Mouse (Mus musculus) liver, embryonic 15.5 days (tissue): ENCODE measurements around the gene Aox2. TPM values are rescaled to one million over a fixed set of nuclear protein-coding genes. Genes with fewer than 3 reads are reported as not detected.

Experiments
- ATAC-seq: fragments of 200-750 bp; cut with Nextera tagmentation; 2 replicates; pipeline ENCODE4 v1.8.0; 2017; ENCODE audit warnings: moderate number of reproducible peaks, mild to moderate bottlenecking, moderate library complexity; ENCODE audit not compliant: insufficient read depth
- H3K27ac ChIP-seq: fragments of 300-500 bp; sonication (generic); replicated peaks from 2 replicates; pipeline ENCODE4 v1.5.1; 2015; ENCODE audit warnings: mild to moderate bottlenecking, inconsistent platforms
- H3K27me3 ChIP-seq: fragments of 300-500 bp; sonication (generic); 2 replicates; pipeline ENCODE4 v1.6.1; 2015; ENCODE audit warnings: mild to moderate bottlenecking, inconsistent platforms
- H3K36me3 ChIP-seq: fragments of 300-500 bp; sonication (generic); replicated peaks from 2 replicates; pipeline ENCODE4 v1.6.1; 2015; ENCODE audit warnings: moderate library complexity, mild to moderate bottlenecking, inconsistent platforms
- H3K4me1 ChIP-seq: fragments of 300-500 bp; sonication (generic); replicated peaks from 2 replicates; pipeline ENCODE4 v1.6.1; 2015; ENCODE audit warnings: inconsistent platforms
- H3K4me2 ChIP-seq: fragments of 300-500 bp; sonication (generic); 2 replicates; pipeline ENCODE4 v1.6.1; 2015; ENCODE audit warnings: moderate library complexity, mild to moderate bottlenecking, inconsistent platforms
- H3K4me3 ChIP-seq: fragments of 300-500 bp; sonication (generic); replicated peaks from 2 replicates; pipeline ENCODE4 v1.5.1; 2015; ENCODE audit warnings: mild to moderate bottlenecking, inconsistent platforms
- H3K9ac ChIP-seq: fragments of 300-500 bp; sonication (generic); 2 replicates; pipeline ENCODE4 v1.6.1; 2015; ENCODE audit warnings: moderate library complexity, mild to moderate bottlenecking, inconsistent platforms
- H3K9me3 ChIP-seq: fragments of 300-500 bp; sonication (generic); replicated peaks from 2 replicates; pipeline ENCODE4 v1.6.1; 2016; ENCODE audit warnings: inconsistent platforms
- WGBS: fragments of 180-500 bp; shearing (Covaris S2); methylation state at CpG from one replicate; pipeline ENCODE4 v1.1.7; 2015; ENCODE audit warnings: mixed read lengths; ENCODE audit not compliant: insufficient replicate concordance; 5-methylcytosine and 5-hydroxymethylcytosine counted together
- polyA plus RNA-seq: library from polyadenylated mRNA; unstranded; fragments of >200 nt; fragmentation: Nextera tagmentation; extraction: Ambion mirVana; gene quantifications from 2 replicates; pipeline ENCODE4 v1.2.1, GENCODE M21; 2015

The Aox2 gene
- polyA plus RNA-seq, 1 experiment from 2014 or later, result not detected

- Histone ChIP-seq H3K9me3 (no peaks in the 10 kb centered on the region), H3K4me2 (peak overlapping the region; percentile 61; the same call in 1 of the 2 replicates), H3K9ac (no peak overlapping the region), H3K4me1 (peaks cover 29% of the 10 kb centered on the region), H3K4me3 (peak overlapping the region; percentile 100; the same call in 1 of the 2 replicates), H3K27me3 (no peaks in the 10 kb centered on the region), H3K36me3 (peaks cover 22% of the 10 kb centered on the region), H3K27ac (peak overlapping the region; percentile 99; the same call in 1 of the 2 replicates)
- WGBS, result 67% methylated on average over 3 of the region's 3 CpGs
- ATAC-seq, result no peak
These were observed 146.4 kb downstream of the Aox2 start for GRCm38 (mm10) chr1:58424551-58424950.

Other genes with a start within 250 kb of the Aox2 start
- 0.25 and 0.26 TPM in 2 replicates for gene Aox1, start 248.4 kb upstream of the Aox2 start, polyA plus RNA-seq
- 1.0 and 2.9 TPM in 2 replicates for gene Aox3, start 165.2 kb upstream of the Aox2 start, polyA plus RNA-seq
- gene Aox4, start 67.9 kb upstream of the Aox2 start, polyA plus RNA-seq, result 0.09 and 0.24 TPM in 2 replicates
- 110 and 123 TPM in 2 replicates for gene Bzw1, start 114.6 kb downstream of the Aox2 start, polyA plus RNA-seq
- 79.8 TPM in 2 replicates for gene Clk1, start 145.7 kb downstream of the Aox2 start, polyA plus RNA-seq
- gene Nif3l1, start 166.8 kb downstream of the Aox2 start, polyA plus RNA-seq, result 13.2 and 13.9 TPM in 2 replicates
- 20.3 and 20.5 TPM in 2 replicates for gene Ppil3, start 167.2 kb downstream of the Aox2 start, polyA plus RNA-seq
- 28.0 and 28.6 TPM in 2 replicates for gene Orc2, start 226.8 kb downstream of the Aox2 start, polyA plus RNA-seq